Mouse (Mus musculus) layer of hippocampus, adult 9-10 months (tissue): ENCODE data around the gene Tsacc.
"Not testable (repeated sequence)": the region's sequence is repeated elsewhere in the genome, so short reads cannot be mapped to it uniquely, and the experiment has no call there.

Experiments used
- DNase-seq: peaks from one replicate; pipeline ENCODE4 v3.0.0; 2022; ENCODE audit warnings: low spot score

Tsacc gene

GRCm38 (mm10) chr3:88284815-88285564 is 11.8 kb downstream of the Tsacc start:
- not testable (repeated sequence) for DNase-seq

GRCm38 (mm10) chr3:88281141-88281916 is 15.5 kb downstream of the Tsacc start:
- DNase-seq, result not testable (repeated sequence)

GRCm38 (mm10) chr3:88280035-88280434 is 16.8 kb downstream of the Tsacc start:
- no peak for DNase-seq

GRCm38 (mm10) chr3:88276529-88277143 is 20.2 kb downstream of the Tsacc start:
- peak; percentile 22 for DNase-seq

- no peak for DNase-seq
These were observed 20.7 kb downstream of the Tsacc start for GRCm38 (mm10) chr3:88276121-88276520.

GRCm38 (mm10) chr3:88274002-88274401 is 22.8 kb downstream of the Tsacc start:
- no peak for DNase-seq

GRCm38 (mm10) chr3:88271859-88272258 is 24.9 kb downstream of the Tsacc start:
- no peak for DNase-seq

GRCm38 (mm10) chr3:88271298-88271697 is 25.5 kb downstream of the Tsacc start:
- not testable (repeated sequence) for DNase-seq

GRCm38 (mm10) chr3:88268991-88269390 is 27.8 kb downstream of the Tsacc start:
- no peak for DNase-seq

GRCm38 (mm10) chr3:88268014-88268413 is 28.8 kb downstream of the Tsacc start:
- DNase-seq, result not testable (repeated sequence)

GRCm38 (mm10) chr3:88262346-88262745 is 34.5 kb downstream of the Tsacc start:
- no peak for DNase-seq

- DNase-seq, result no peak
These were observed 40.4 kb downstream of the Tsacc start for GRCm38 (mm10) chr3:88256382-88256781.

GRCm38 (mm10) chr3:88255950-88256349 is 40.8 kb downstream of the Tsacc start:
- DNase-seq, result no peak

GRCm38 (mm10) chr3:88254268-88254926 is 42.4 kb downstream of the Tsacc start, which contains the start of gene Rhbg:
Rhbg (minus strand) TSS chr3:88254709.
- no peak for DNase-seq

GRCm38 (mm10) chr3:88252739-88253138 is 44.1 kb downstream of the Tsacc start:
- no peak for DNase-seq

GRCm38 (mm10) chr3:88248406-88248805 is 48.4 kb downstream of the Tsacc start:
- DNase-seq, result no peak

- no peak for DNase-seq
These were observed 49.1 kb downstream of the Tsacc start for GRCm38 (mm10) chr3:88247666-88248065.

- no peak for DNase-seq
These were observed 51.0 kb downstream of the Tsacc start for GRCm38 (mm10) chr3:88245811-88246210.

- DNase-seq, result no peak
These were observed 52.7 kb downstream of the Tsacc start for GRCm38 (mm10) chr3:88244071-88244470.

- DNase-seq, result peak; percentile 71
These were observed 54.3 kb downstream of the Tsacc start for GRCm38 (mm10) chr3:88242531-88242930.

- DNase-seq, result no peak
These were observed 55.6 kb downstream of the Tsacc start for GRCm38 (mm10) chr3:88241045-88241786.
